Mouse (Mus musculus): ENCODE data around the gene Arhgef12. TPM values are rescaled to one million over a fixed set of nuclear protein-coding genes. Genes with fewer than 3 reads are reported as not detected.

Arhgef12 gene
- total and polyA plus RNA-seq, 3 experiments, result 34.8 to 150 (median 136) TPM

DNA sequence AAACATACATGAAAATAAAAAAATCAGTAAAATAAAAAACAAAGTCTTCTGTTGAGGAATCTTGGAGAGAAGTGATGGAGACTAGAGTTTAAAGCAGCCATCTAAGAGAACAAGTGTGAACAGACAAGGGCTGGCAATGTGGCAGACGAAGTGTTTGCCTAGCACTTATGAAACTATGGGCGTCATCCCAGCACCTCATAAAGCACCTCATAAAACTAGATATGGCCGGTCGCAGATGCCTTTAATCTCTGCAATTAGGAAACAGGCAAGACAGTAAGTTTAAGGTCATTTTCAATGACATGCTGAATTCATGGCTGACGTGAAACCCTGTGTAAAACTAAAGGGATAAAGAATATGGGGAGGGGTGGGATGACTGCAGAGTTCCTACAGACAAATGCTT is 103.2 kb downstream of the Arhgef12 start:
- no peak overlapping the region for H3K9ac ChIP-seq (ENCODE audit: low read depth, low read length)
- H3K27ac ChIP-seq, result no peak overlapping the region
- peaks cover 3% of the 10 kb centered on the region for H3K36me3 ChIP-seq (ENCODE audit: control insufficient read depth, insufficient read depth, low read length)
- 78% methylated on average over 5 of the region's 5 CpGs for WGBS
- no peaks in the 10 kb centered on the region for H3K4me1 ChIP-seq (ENCODE audit: control insufficient read depth, insufficient read depth, low read length)
- intact Hi-C loops (cut with DNase I), result no loop called here
- TF ChIP-seq POLR2A (IDR thresholded peaks at IDR 0.05; ENCODE audit: insufficient read depth, low read depth, low read length) (no peak), EP300 (IDR thresholded peaks at IDR 0.05; ENCODE audit: insufficient read depth, low read depth, low read length) (no peak), CTCF (IDR thresholded peaks at IDR 0.05) (no peak)
- H3K27me3 ChIP-seq (ENCODE audit: control insufficient read depth, insufficient read depth, low read length), result no peaks in the 10 kb centered on the region
- no peak overlapping the region for H3K4me3 ChIP-seq
- no peak for DNase-seq
- no peaks in the 10 kb centered on the region for H3K79me2 ChIP-seq (replicated peaks; ENCODE audit: control insufficient read depth, insufficient read depth, low read length)

DNA sequence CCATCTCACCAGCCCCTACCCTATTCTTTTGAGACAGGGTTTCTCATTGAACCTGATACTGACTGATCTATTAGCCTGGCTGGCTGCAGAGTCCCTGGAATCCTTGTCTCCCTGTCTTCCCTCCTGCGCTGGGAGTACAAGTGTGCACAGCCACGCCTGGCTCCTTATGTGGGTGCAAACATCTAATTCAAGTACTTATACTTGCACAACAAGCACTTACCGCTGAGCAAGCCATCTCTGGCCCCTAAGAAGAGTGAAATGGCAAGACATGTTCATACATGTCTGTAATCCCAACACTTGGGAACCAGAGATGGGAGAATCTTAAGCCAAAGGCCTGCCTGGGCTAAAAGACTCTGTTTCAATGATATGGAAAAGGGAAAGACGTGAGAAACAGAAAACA is 104.0 kb downstream of the Arhgef12 start:
- DNase-seq, result no peak
- H3K9ac ChIP-seq (ENCODE audit: low read depth, low read length), result no peak overlapping the region
- H3K4me1 ChIP-seq (ENCODE audit: control insufficient read depth, insufficient read depth, low read length), result no peaks in the 10 kb centered on the region
- no peak for TF ChIP-seq CTCF (IDR thresholded peaks at IDR 0.05)
- intact Hi-C loops (cut with DNase I), result no loop called here
- H3K4me3 ChIP-seq, result no peak overlapping the region
- H3K79me2 ChIP-seq (replicated peaks; ENCODE audit: control insufficient read depth, insufficient read depth, low read length), result no peaks in the 10 kb centered on the region
- 88% methylated on average over 4 of the region's 4 CpGs for WGBS
- no peak overlapping the region for H3K27ac ChIP-seq
- H3K27me3 ChIP-seq (ENCODE audit: control insufficient read depth, insufficient read depth, low read length), result no peaks in the 10 kb centered on the region
- peaks cover 3% of the 10 kb centered on the region for H3K36me3 ChIP-seq (ENCODE audit: control insufficient read depth, insufficient read depth, low read length)

DNA sequence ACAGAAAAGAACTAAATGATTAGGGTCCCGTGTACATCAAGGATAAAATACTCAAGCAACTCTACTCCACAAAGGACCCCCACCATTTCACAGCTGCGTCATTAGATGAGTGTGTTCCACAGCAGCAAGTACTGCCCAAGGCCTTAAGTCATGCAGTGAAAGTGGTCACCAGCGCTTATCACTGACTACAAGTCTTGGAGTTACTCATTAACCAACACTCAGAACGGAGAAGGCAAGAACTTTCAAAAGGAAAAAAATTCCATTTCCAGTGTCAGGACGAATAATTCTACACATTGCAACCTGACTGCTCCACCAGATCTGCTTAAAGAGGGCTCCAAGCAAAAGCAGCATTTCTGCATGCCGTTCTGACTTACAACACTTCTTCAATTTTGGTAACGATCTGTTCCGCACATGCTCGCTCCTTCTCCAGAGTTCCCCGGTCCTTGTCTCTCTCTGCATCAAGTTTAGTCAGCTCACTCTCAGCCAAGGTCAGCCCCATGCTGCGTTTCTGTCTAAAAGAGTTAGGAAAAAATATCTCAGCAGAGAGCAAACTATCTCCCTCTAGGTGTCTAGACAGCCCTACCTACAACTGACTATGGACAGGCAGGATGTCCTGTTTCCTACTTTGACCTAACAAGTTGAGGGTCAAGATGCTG is 106.3 kb downstream of the Arhgef12 start:
- TF ChIP-seq POLR2A (IDR thresholded peaks at IDR 0.05; ENCODE audit: insufficient read depth, low read depth, low read length) (no peak), CTCF (IDR thresholded peaks at IDR 0.05) (no peak), EP300 (IDR thresholded peaks at IDR 0.05; ENCODE audit: insufficient read depth, low read depth, low read length) (no peak)
- intact Hi-C loops (cut with DNase I), result loop anchor here (1.0 to 2.0 kb wide), 2 partner anchors 107 to 210 kb away; partner anchors contain the start of genes Arhgef12 and Pou2f3
- H3K4me1 ChIP-seq (ENCODE audit: control insufficient read depth, insufficient read depth, low read length), result no peaks in the 10 kb centered on the region; the same call in 1 of the 2 replicates
- no peak for DNase-seq
- no peak overlapping the region for H3K4me3 ChIP-seq
- no peak overlapping the region for H3K27ac ChIP-seq
- H3K36me3 ChIP-seq (ENCODE audit: control insufficient read depth, insufficient read depth, low read length), result peaks cover 5% of the 10 kb centered on the region
- no peaks in the 10 kb centered on the region for H3K79me2 ChIP-seq (replicated peaks; ENCODE audit: control insufficient read depth, insufficient read depth, low read length)
- no peak overlapping the region for H3K9ac ChIP-seq (ENCODE audit: low read depth, low read length)
- no peaks in the 10 kb centered on the region for H3K27me3 ChIP-seq (ENCODE audit: control insufficient read depth, insufficient read depth, low read length)
- WGBS, result 86% methylated on average over 11 of the region's 11 CpGs

DNA sequence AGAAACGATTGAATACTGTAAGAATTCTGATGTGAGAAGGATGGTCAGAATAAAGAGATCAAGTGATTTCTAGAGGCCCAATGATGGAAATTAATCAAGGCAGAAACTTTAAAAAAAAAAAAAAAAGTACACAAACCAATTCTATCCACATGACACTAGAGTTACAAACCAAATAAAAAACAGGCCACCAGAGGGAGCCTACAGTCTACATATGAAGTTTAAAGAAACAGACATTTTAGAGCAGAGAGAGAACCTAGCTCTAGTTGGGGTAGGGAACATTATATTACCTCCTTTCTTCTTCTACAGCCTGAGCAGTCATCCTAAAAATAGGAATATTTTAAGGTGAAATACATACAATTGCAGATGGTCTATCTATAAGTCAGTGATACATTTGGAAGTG is 107.0 kb downstream of the Arhgef12 start:
- H3K36me3 ChIP-seq (ENCODE audit: control insufficient read depth, insufficient read depth, low read length), result peaks cover 5% of the 10 kb centered on the region
- H3K4me1 ChIP-seq (ENCODE audit: control insufficient read depth, insufficient read depth, low read length), result no peaks in the 10 kb centered on the region; the same call in 1 of the 2 replicates
- no peaks in the 10 kb centered on the region for H3K27me3 ChIP-seq (ENCODE audit: control insufficient read depth, insufficient read depth, low read length)
- no peak for DNase-seq
- TF ChIP-seq POLR2A (IDR thresholded peaks at IDR 0.05; ENCODE audit: insufficient read depth, low read depth, low read length), result no peak
- peak; percentile 82 for TF ChIP-seq CTCF (IDR thresholded peaks at IDR 0.05)
- no peak overlapping the region for H3K27ac ChIP-seq
- H3K79me2 ChIP-seq (replicated peaks; ENCODE audit: control insufficient read depth, insufficient read depth, low read length), result no peaks in the 10 kb centered on the region
- H3K4me3 ChIP-seq, result no peak overlapping the region
- intact Hi-C loops (cut with DNase I), result loop anchor here (1.0 to 2.0 kb wide), 2 partner anchors 107 to 211 kb away; partner anchors contain the start of genes Arhgef12 and Pou2f3
- WGBS, result 88% methylated on average over 1 of the region's 1 CpGs
- no peak overlapping the region for H3K9ac ChIP-seq (ENCODE audit: low read depth, low read length)

DNA sequence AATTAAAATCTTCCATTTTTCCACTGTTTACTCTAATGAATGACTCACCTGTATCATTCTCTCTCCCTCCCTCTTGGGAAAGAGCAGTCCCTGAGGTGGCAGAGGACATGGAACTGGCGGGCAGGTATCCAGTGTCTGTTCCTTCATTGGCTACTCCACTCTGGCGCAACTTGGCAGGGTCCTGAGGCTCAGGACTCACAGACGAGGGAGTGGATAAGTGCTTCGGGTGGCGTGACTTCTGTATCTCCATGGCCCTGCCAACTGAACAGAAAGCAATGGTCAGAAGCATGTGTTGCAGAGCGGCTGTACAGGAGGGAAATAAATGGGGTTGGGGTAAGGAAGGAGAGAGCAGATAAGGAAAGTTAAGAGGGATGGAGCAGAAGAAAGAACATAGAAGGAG is 109.5 kb downstream of the Arhgef12 start:
- H3K4me1 ChIP-seq (ENCODE audit: control insufficient read depth, insufficient read depth, low read length), result no peaks in the 10 kb centered on the region; the same call in 1 of the 2 replicates
- no peak overlapping the region for H3K9ac ChIP-seq (ENCODE audit: low read depth, low read length)
- H3K4me3 ChIP-seq, result no peak overlapping the region
- 60% methylated on average over 6 of the region's 6 CpGs for WGBS
- peaks cover 5% of the 10 kb centered on the region for H3K36me3 ChIP-seq (ENCODE audit: control insufficient read depth, insufficient read depth, low read length)
- DNase-seq, result peak in 1 of 2 experiments; percentile 59
- intact Hi-C loops (cut with DNase I), result no loop called here
- no peaks in the 10 kb centered on the region for H3K27me3 ChIP-seq (ENCODE audit: control insufficient read depth, insufficient read depth, low read length)
- no peak overlapping the region; the same call in 1 of the 2 replicates for H3K27ac ChIP-seq
- H3K79me2 ChIP-seq (replicated peaks; ENCODE audit: control insufficient read depth, insufficient read depth, low read length), result no peaks in the 10 kb centered on the region
- TF ChIP-seq POLR2A (IDR thresholded peaks at IDR 0.05; ENCODE audit: insufficient read depth, low read depth, low read length) (no peak), EP300 (IDR thresholded peaks at IDR 0.05; ENCODE audit: insufficient read depth, low read depth, low read length) (no peak), CTCF (IDR thresholded peaks at IDR 0.05) (no peak)

DNA sequence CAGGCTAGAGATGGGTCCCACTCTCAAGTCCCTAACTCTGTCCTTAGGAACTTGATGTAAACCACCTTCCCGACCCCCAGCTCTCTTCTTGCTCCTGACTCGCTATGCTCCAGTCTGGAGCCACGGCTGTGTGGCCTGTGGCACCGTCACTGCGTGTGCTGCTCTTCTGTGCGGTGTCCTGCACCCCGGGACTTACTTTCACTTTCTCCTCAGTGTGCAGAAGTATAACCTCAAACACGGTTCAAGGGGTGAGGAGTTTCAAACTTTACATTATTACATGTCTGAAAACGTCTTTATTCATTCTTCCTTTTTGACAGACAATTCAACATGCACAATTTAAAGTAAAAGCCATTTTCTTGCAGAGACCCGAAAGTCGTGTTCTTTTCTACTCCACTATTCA is 111.7 kb downstream of the Arhgef12 start:
- Histone ChIP-seq H3K9ac (ENCODE audit: low read depth, low read length) (no peak overlapping the region), H3K4me3 (no peak overlapping the region), H3K36me3 (ENCODE audit: control insufficient read depth, insufficient read depth, low read length) (peaks cover 3% of the 10 kb centered on the region), H3K4me1 (ENCODE audit: control insufficient read depth, insufficient read depth, low read length) (no peaks in the 10 kb centered on the region; the same call in 1 of the 2 replicates), H3K27me3 (ENCODE audit: control insufficient read depth, insufficient read depth, low read length) (no peaks in the 10 kb centered on the region), H3K27ac (no peak overlapping the region), H3K79me2 (replicated peaks; ENCODE audit: control insufficient read depth, insufficient read depth, low read length) (no peaks in the 10 kb centered on the region)
- TF ChIP-seq CTCF (IDR thresholded peaks at IDR 0.05) (no peak), POLR2A (IDR thresholded peaks at IDR 0.05; ENCODE audit: insufficient read depth, low read depth, low read length) (no peak), EP300 (IDR thresholded peaks at IDR 0.05; ENCODE audit: insufficient read depth, low read depth, low read length) (no peak)
- 89% methylated on average over 11 of the region's 11 CpGs for WGBS
- DNase-seq, result no peak
- intact Hi-C loops (cut with DNase I), result loop anchor here (2.0 kb wide), 1 partner anchor 20 kb away; no protein-coding TSS in a partner anchor

Measured in heart, adult 2 months (tissue).